Mouse (Mus musculus): ENCODE measurements around the gene Gm49384. TPM values are rescaled to one million over a fixed set of nuclear protein-coding genes. Genes with fewer than 3 reads are reported as not detected.
A peak's percentile ranks its signal among the peaks of the same experiment; 100 is the strongest.

Gene Gm49384
- total and polyA plus RNA-seq, 3 experiments, result 36.0 to 40.3 TPM; not detected in 1

- peak; percentile 50 for ATAC-seq (ENCODE audit: extremely low read depth, insufficient number of reproducible peaks, low FRiP score, poor library complexity, severe bottlenecking)
- TF ChIP-seq GATA2 (IDR thresholded peaks at IDR 0.05; ENCODE audit: borderline replicate concordance, low read depth, low read length) (no peak), POLR2AphosphoS5 (IDR thresholded peaks at IDR 0.05; ENCODE audit: insufficient replicate concordance, low read depth, low read length) (no peak), TAL1 (conservative IDR thresholded peaks at IDR 0.05; ENCODE audit: low read depth, low read length) (no peak), CTCF (IDR thresholded peaks at IDR 0.05; ENCODE audit: low read depth, low read length) (no peak), GATA1 (IDR thresholded peaks at IDR 0.05; ENCODE audit: borderline replicate concordance, low read length) (no peak)
- H3K4me3 ChIP-seq (ENCODE audit: low read depth, low read length), result peak within 1 kb of the TSS; percentile 100
- peak; percentile 81 for DNase-seq (ENCODE audit: low spot score)
- no peaks in the 10 kb centered on the region for H3K9me3 ChIP-seq (replicated peaks)
- H3K36me3 ChIP-seq (replicated peaks), result peaks cover 54% of the 10 kb centered on the region
- no peaks in the 10 kb centered on the region for H3K27me3 ChIP-seq (ENCODE audit: insufficient read depth, low read length)
- peaks cover 46% of the 10 kb centered on the region for H3K4me1 ChIP-seq (ENCODE audit: insufficient read depth, low read depth, low read length)
Observed at GRCm38 (mm10) chr12:69196444-69197377, 7.4 kb downstream of the Gm49384 start, which contains the start of gene Gm49383. Gene Gm49383, minus strand, starts transcription at chr12:69197104.

GRCm38 (mm10) chr12:69192637-69193036 lies 11.4 kb downstream of the Gm49384 start:
- DNase-seq (ENCODE audit: low spot score) (no peak), ATAC-seq (ENCODE audit: extremely low read depth, insufficient number of reproducible peaks, low FRiP score, poor library complexity, severe bottlenecking) (no peak)
- Histone ChIP-seq H3K9me3 (replicated peaks) (no peaks in the 10 kb centered on the region), H3K4me1 (ENCODE audit: insufficient read depth, low read depth, low read length) (peaks cover 29% of the 10 kb centered on the region), H3K4me3 (ENCODE audit: low read depth, low read length) (no peak overlapping the region), H3K27me3 (ENCODE audit: insufficient read depth, low read length) (no peaks in the 10 kb centered on the region), H3K36me3 (replicated peaks) (peaks cover 55% of the 10 kb centered on the region)
- no peak for TF ChIP-seq TAL1 (conservative IDR thresholded peaks at IDR 0.05; ENCODE audit: low read depth, low read length)
- TF ChIP-seq GATA1 (IDR thresholded peaks at IDR 0.05; ENCODE audit: borderline replicate concordance, low read length), result no peak
- no peak for TF ChIP-seq POLR2AphosphoS5 (IDR thresholded peaks at IDR 0.05; ENCODE audit: insufficient replicate concordance, low read depth, low read length)
- no peak for TF ChIP-seq GATA2 (IDR thresholded peaks at IDR 0.05; ENCODE audit: borderline replicate concordance, low read depth, low read length)
- no peak for TF ChIP-seq CTCF (IDR thresholded peaks at IDR 0.05; ENCODE audit: low read depth, low read length)

GRCm38 (mm10) chr12:69191396-69191795 lies 12.7 kb downstream of the Gm49384 start:
- ATAC-seq (ENCODE audit: extremely low read depth, insufficient number of reproducible peaks, low FRiP score, poor library complexity, severe bottlenecking), result no peak
- Histone ChIP-seq H3K9me3 (replicated peaks) (no peaks in the 10 kb centered on the region), H3K36me3 (replicated peaks) (peaks cover 64% of the 10 kb centered on the region), H3K4me1 (ENCODE audit: insufficient read depth, low read depth, low read length) (peaks cover 38% of the 10 kb centered on the region), H3K4me3 (ENCODE audit: low read depth, low read length) (no peak overlapping the region), H3K27me3 (ENCODE audit: insufficient read depth, low read length) (no peaks in the 10 kb centered on the region)
- DNase-seq (ENCODE audit: low spot score), result no peak
- TF ChIP-seq POLR2AphosphoS5 (IDR thresholded peaks at IDR 0.05; ENCODE audit: insufficient replicate concordance, low read depth, low read length), result no peak
- no peak for TF ChIP-seq GATA1 (IDR thresholded peaks at IDR 0.05; ENCODE audit: borderline replicate concordance, low read length)

GRCm38 (mm10) chr12:69190522-69190921 lies 13.5 kb downstream of the Gm49384 start:
- Histone ChIP-seq H3K27me3 (ENCODE audit: insufficient read depth, low read length) (no peaks in the 10 kb centered on the region), H3K4me3 (ENCODE audit: low read depth, low read length) (no peak overlapping the region), H3K36me3 (replicated peaks) (peaks cover 65% of the 10 kb centered on the region), H3K9me3 (replicated peaks) (no peaks in the 10 kb centered on the region), H3K4me1 (ENCODE audit: insufficient read depth, low read depth, low read length) (peaks cover 42% of the 10 kb centered on the region)
- DNase-seq (ENCODE audit: low spot score) (no peak), ATAC-seq (ENCODE audit: extremely low read depth, insufficient number of reproducible peaks, low FRiP score, poor library complexity, severe bottlenecking) (no peak)
- TF ChIP-seq GATA1 (IDR thresholded peaks at IDR 0.05; ENCODE audit: borderline replicate concordance, low read length) (no peak), POLR2AphosphoS5 (IDR thresholded peaks at IDR 0.05; ENCODE audit: insufficient replicate concordance, low read depth, low read length) (no peak), CTCF (IDR thresholded peaks at IDR 0.05; ENCODE audit: low read depth, low read length) (no peak), GATA2 (IDR thresholded peaks at IDR 0.05; ENCODE audit: borderline replicate concordance, low read depth, low read length) (no peak), TAL1 (conservative IDR thresholded peaks at IDR 0.05; ENCODE audit: low read depth, low read length) (no peak)

GRCm38 (mm10) chr12:69190074-69190473 lies 14.0 kb downstream of the Gm49384 start:
- no peak overlapping the region for H3K4me3 ChIP-seq (ENCODE audit: low read depth, low read length)
- ATAC-seq (ENCODE audit: extremely low read depth, insufficient number of reproducible peaks, low FRiP score, poor library complexity, severe bottlenecking) (no peak), DNase-seq (ENCODE audit: low spot score) (no peak)
- peaks cover 70% of the 10 kb centered on the region for H3K36me3 ChIP-seq (replicated peaks)
- no peaks in the 10 kb centered on the region for H3K9me3 ChIP-seq (replicated peaks)
- H3K27me3 ChIP-seq (ENCODE audit: insufficient read depth, low read length), result no peaks in the 10 kb centered on the region
- peaks cover 47% of the 10 kb centered on the region for H3K4me1 ChIP-seq (ENCODE audit: insufficient read depth, low read depth, low read length)
- TF ChIP-seq GATA1 (IDR thresholded peaks at IDR 0.05; ENCODE audit: borderline replicate concordance, low read length) (no peak), CTCF (IDR thresholded peaks at IDR 0.05; ENCODE audit: low read depth, low read length) (no peak), POLR2AphosphoS5 (IDR thresholded peaks at IDR 0.05; ENCODE audit: insufficient replicate concordance, low read depth, low read length) (no peak), GATA2 (IDR thresholded peaks at IDR 0.05; ENCODE audit: borderline replicate concordance, low read depth, low read length) (no peak), TAL1 (conservative IDR thresholded peaks at IDR 0.05; ENCODE audit: low read depth, low read length) (no peak)

- Histone ChIP-seq H3K36me3 (replicated peaks) (peaks cover 62% of the 10 kb centered on the region), H3K27me3 (ENCODE audit: insufficient read depth, low read length) (no peaks in the 10 kb centered on the region)
- DNase-seq (ENCODE audit: low spot score), result no peak
Observed at GRCm38 (mm10) chr12:69186811-69187471, 17.1 kb downstream of the Gm49384 start.

More at GRCm38 (mm10) chr12:69186811-69187471, 17.1 kb downstream of the Gm49384 start:
- ATAC-seq (ENCODE audit: extremely low read depth, insufficient number of reproducible peaks, low FRiP score, poor library complexity, severe bottlenecking), result no peak
- TF ChIP-seq GATA1 (IDR thresholded peaks at IDR 0.05; ENCODE audit: borderline replicate concordance, low read length), result no peak
- no peak for TF ChIP-seq GATA2 (IDR thresholded peaks at IDR 0.05; ENCODE audit: borderline replicate concordance, low read depth, low read length)
- TF ChIP-seq CTCF (IDR thresholded peaks at IDR 0.05; ENCODE audit: low read depth, low read length), result no peak
- TF ChIP-seq POLR2AphosphoS5 (IDR thresholded peaks at IDR 0.05; ENCODE audit: insufficient replicate concordance, low read depth, low read length), result no peak; the same call in 1 of the 2 replicates
- TF ChIP-seq TAL1 (conservative IDR thresholded peaks at IDR 0.05; ENCODE audit: low read depth, low read length), result no peak
- peaks cover 43% of the 10 kb centered on the region for H3K4me1 ChIP-seq (ENCODE audit: insufficient read depth, low read depth, low read length)
- peak overlapping the region; percentile 45; the same call in 1 of the 2 replicates for H3K4me3 ChIP-seq (ENCODE audit: low read depth, low read length)
- H3K9me3 ChIP-seq (replicated peaks), result no peaks in the 10 kb centered on the region
